Mouse (Mus musculus) embryonic facial prominence, embryonic 13.5 days (tissue): ENCODE results near the gene Dusp1. TPM values are rescaled to one million over a fixed set of nuclear protein-coding genes. Genes with fewer than 3 reads are reported as not detected.

Experiments used
- ATAC-seq: fragments of 200-750 bp; cut with Nextera tagmentation; 2 replicates; pipeline ENCODE4 v1.8.0; 2017; ENCODE audit warnings: low read depth; ENCODE audit not compliant: insufficient number of reproducible peaks, insufficient read depth, low FRiP score, low TSS enrichment
- H3K27ac ChIP-seq: fragments of 300-500 bp; sonication (generic); 2 replicates; pipeline ENCODE4 v1.5.1; 2015; ENCODE audit warnings: moderate library complexity, mild to moderate bottlenecking, inconsistent platforms
- H3K27me3 ChIP-seq: fragments of 300-500 bp; sonication (generic); 2 replicates; pipeline ENCODE4 v1.6.1; 2015; ENCODE audit warnings: mild to moderate bottlenecking, inconsistent platforms
- H3K36me3 ChIP-seq: fragments of 300-500 bp; sonication (generic); 2 replicates; pipeline ENCODE4 v1.6.1; 2015; ENCODE audit warnings: mild to moderate bottlenecking, inconsistent platforms
- H3K4me1 ChIP-seq: fragments of 300-500 bp; sonication (generic); 2 replicates; pipeline ENCODE4 v1.6.1; 2015; ENCODE audit warnings: inconsistent platforms
- H3K4me2 ChIP-seq: fragments of 300-500 bp; sonication (generic); 2 replicates; pipeline ENCODE4 v1.6.1; 2015; ENCODE audit warnings: moderate library complexity, mild to moderate bottlenecking, inconsistent platforms
- H3K4me3 ChIP-seq: fragments of 300-500 bp; sonication (generic); 2 replicates; pipeline ENCODE4 v1.5.1; 2015; ENCODE audit warnings: mild to moderate bottlenecking, inconsistent platforms
- H3K9ac ChIP-seq: fragments of 300-500 bp; sonication (generic); 2 replicates; pipeline ENCODE4 v1.6.1; 2015; ENCODE audit warnings: mild to moderate bottlenecking, inconsistent platforms
- H3K9me3 ChIP-seq: fragments of 300-500 bp; sonication (generic); 2 replicates; pipeline ENCODE4 v1.6.1; 2016; ENCODE audit warnings: inconsistent platforms
- WGBS: fragments of 180-500 bp; shearing (Covaris S2); methylation state at CpG from one replicate; pipeline ENCODE4 v1.1.7; 2015; ENCODE audit warnings: mixed read lengths; 5-methylcytosine and 5-hydroxymethylcytosine counted together
- polyA plus RNA-seq: library from polyadenylated mRNA; unstranded; fragments of >200 nt; fragmentation: Nextera tagmentation; extraction: Ambion mirVana; gene quantifications from 2 replicates; pipeline ENCODE4 v1.2.1, GENCODE M21; 2015

The Dusp1 gene
- polyA plus RNA-seq, 1 experiment from 2014 or later = 13.2 TPM

GRCm38 (mm10) chr17:26583606-26584005 is 21.7 kb upstream of the Dusp1 start:
- Histone ChIP-seq H3K9ac (no peak overlapping the region), H3K27ac (peak overlapping the region; percentile 57; the same call in 1 of the 2 replicates), H3K36me3 (peaks cover 51% of the 10 kb centered on the region), H3K4me1 (peaks cover 22% of the 10 kb centered on the region), H3K4me2 (no peak overlapping the region), H3K9me3 (no peaks in the 10 kb centered on the region), H3K27me3 (no peaks in the 10 kb centered on the region), H3K4me3 (no peak overlapping the region)
- no peak for ATAC-seq
- WGBS = 90% methylated on average over 6 of the region's 6 CpGs

DNA sequence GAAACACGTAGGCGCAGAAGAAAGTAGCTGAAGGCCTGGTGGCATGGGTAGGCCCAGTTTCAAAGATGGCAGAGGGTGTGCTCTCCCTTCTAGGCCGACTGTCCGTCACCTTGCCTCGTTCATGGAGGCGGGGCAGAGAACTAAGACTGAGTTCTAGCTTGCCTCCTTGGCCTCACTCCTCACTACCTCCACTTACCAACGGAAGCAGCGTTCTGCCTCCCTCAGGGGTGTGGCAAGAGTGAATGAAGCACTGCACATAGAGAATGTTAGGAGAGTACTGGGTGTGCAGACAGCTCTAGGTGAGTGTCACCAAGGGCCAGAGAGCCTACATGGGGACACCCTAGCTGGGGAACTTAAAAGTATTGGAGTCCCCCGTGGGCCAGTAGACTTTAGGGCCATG is 21.1 kb upstream of the Dusp1 start:
- no peaks in the 10 kb centered on the region for H3K27me3 ChIP-seq
- WGBS = 94% methylated on average over 9 of the region's 9 CpGs
- ATAC-seq = no peak
- no peak overlapping the region for H3K9ac ChIP-seq
- H3K4me1 ChIP-seq = peaks cover 28% of the 10 kb centered on the region
- no peak overlapping the region for H3K27ac ChIP-seq
- no peaks in the 10 kb centered on the region for H3K9me3 ChIP-seq
- no peak overlapping the region for H3K4me2 ChIP-seq
- H3K4me3 ChIP-seq = no peak overlapping the region
- H3K36me3 ChIP-seq = peaks cover 54% of the 10 kb centered on the region

GRCm38 (mm10) chr17:26582297-26582696 is 20.4 kb upstream of the Dusp1 start:
- peaks cover 54% of the 10 kb centered on the region for H3K36me3 ChIP-seq
- WGBS = 94% methylated on average over 5 of the region's 5 CpGs
- ATAC-seq = no peak

DNA sequence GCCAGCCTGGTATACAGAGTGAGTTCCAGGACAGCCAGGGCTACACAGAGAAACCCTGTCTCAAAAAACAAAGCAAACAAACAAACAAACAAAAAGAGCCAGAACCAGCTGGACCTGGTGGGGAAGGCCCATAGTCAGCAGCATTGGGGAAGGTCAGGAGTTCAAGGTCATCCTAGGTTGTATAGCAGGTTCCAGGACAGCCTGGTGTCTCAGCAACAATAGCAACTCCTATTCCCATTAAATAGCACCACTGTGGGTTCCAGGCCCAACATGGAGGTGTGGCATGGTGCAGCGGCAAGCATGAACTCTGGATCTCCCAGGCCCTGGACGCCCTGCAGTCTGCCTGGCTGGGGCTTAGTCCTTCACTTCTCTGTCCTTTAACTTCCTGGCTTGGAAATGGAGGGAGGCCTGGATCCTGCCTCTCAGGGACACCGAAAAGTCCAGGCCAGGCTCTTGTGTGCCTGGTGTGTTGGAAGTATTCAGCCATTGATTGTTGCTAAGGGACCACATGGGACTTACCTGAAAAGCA is 19.0 kb upstream of the Dusp1 start:
- 98% methylated on average over 3 of the region's 3 CpGs for WGBS
- Histone ChIP-seq H3K36me3 (peaks cover 65% of the 10 kb centered on the region), H3K4me2 (no peak overlapping the region)

More at GRCm38 (mm10) chr17:26582297-26582696, 20.4 kb upstream of the Dusp1 start:
- no peaks in the 10 kb centered on the region for H3K27me3 ChIP-seq
- no peak overlapping the region for H3K4me2 ChIP-seq
- no peak overlapping the region for H3K27ac ChIP-seq
- H3K4me3 ChIP-seq = no peak overlapping the region
- H3K9ac ChIP-seq = peak overlapping the region; percentile 37; the same call in 1 of the 2 replicates
- peaks cover 28% of the 10 kb centered on the region for H3K4me1 ChIP-seq
- no peaks in the 10 kb centered on the region for H3K9me3 ChIP-seq

GRCm38 (mm10) chr17:26579396-26579795 is 17.5 kb upstream of the Dusp1 start:
- Histone ChIP-seq H3K9ac (no peak overlapping the region), H3K36me3 (peaks cover 69% of the 10 kb centered on the region), H3K9me3 (no peaks in the 10 kb centered on the region), H3K27me3 (no peaks in the 10 kb centered on the region), H3K4me3 (no peak overlapping the region), H3K4me1 (peaks cover 22% of the 10 kb centered on the region), H3K4me2 (no peak overlapping the region), H3K27ac (no peak overlapping the region)
- ATAC-seq = no peak
- 85% methylated on average over 6 of the region's 6 CpGs for WGBS

More for the DNA sequence above, 19.0 kb upstream of the Dusp1 start:
- ATAC-seq = no peak
- no peak overlapping the region for H3K27ac ChIP-seq
- no peak overlapping the region for H3K4me3 ChIP-seq
- no peaks in the 10 kb centered on the region for H3K9me3 ChIP-seq
- H3K27me3 ChIP-seq = no peaks in the 10 kb centered on the region
- no peak overlapping the region for H3K9ac ChIP-seq
- H3K4me1 ChIP-seq = peaks cover 31% of the 10 kb centered on the region

- no peak for ATAC-seq
- H3K4me1 ChIP-seq = peaks cover 18% of the 10 kb centered on the region
- H3K27ac ChIP-seq = no peak overlapping the region
- no peak overlapping the region for H3K4me2 ChIP-seq
- H3K9ac ChIP-seq = no peak overlapping the region
- peaks cover 70% of the 10 kb centered on the region for H3K36me3 ChIP-seq
- H3K4me3 ChIP-seq = no peak overlapping the region
- H3K27me3 ChIP-seq = no peaks in the 10 kb centered on the region
- H3K9me3 ChIP-seq = no peaks in the 10 kb centered on the region
- WGBS = 85% methylated on average over 11 of the region's 11 CpGs
These were observed 16.8 kb upstream of the Dusp1 start for GRCm38 (mm10) chr17:26578771-26579170.

- no peaks in the 10 kb centered on the region for H3K9me3 ChIP-seq
- H3K4me3 ChIP-seq = no peak overlapping the region
- H3K36me3 ChIP-seq = peaks cover 69% of the 10 kb centered on the region
- peak overlapping the region; percentile 12; the same call in 1 of the 2 replicates for H3K9ac ChIP-seq
- WGBS = 84% methylated on average over 7 of the region's 7 CpGs
- H3K27me3 ChIP-seq = no peaks in the 10 kb centered on the region
- H3K4me1 ChIP-seq = peaks cover 12% of the 10 kb centered on the region
- H3K4me2 ChIP-seq = no peak overlapping the region
- ATAC-seq = no peak
- no peak overlapping the region for H3K27ac ChIP-seq
These were observed 16.2 kb upstream of the Dusp1 start for GRCm38 (mm10) chr17:26578162-26578561.

DNA sequence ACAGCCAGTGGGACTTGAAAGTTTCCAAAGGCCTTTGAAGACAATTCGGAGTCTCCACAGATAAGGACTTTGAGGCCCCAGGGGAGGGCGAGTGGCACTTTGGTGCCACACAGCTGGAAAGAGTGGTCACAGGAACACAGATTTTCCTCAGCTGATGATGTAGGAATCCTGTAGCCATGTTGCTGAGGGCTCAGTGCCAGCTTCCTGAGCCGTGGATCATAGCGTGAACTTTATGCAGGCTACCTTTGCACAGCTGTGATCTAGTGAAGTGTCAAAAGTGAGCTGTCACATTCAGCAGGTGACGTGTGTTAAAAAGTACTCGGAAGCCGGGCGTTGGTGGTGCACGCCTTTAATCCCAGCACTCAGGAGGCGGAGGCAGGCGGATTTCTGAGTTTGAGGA is 15.4 kb upstream of the Dusp1 start:
- WGBS = 84% methylated on average over 11 of the region's 11 CpGs
- ATAC-seq = no peak
- H3K36me3 ChIP-seq = peaks cover 63% of the 10 kb centered on the region

DNA sequence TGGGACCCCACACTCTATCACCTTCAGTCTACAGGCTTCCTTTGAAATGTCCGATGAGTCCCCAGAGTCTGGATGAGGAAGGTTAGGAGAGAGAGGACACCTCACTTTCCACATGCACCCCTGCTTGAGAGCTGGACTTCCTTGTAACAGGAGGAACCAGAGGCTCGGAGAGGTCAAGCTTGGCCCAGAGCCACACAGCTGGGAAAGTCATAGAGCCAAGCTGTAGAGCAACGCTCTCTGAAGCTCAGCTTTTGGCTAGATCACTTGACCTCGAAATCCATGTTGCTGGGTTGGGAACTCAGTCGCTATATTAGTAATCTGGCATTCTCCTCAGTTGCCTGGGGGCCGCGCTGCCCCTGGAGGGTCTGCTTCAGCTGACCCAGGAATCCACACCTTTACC is 14.9 kb upstream of the Dusp1 start:
- ATAC-seq = no peak
- no peak overlapping the region for H3K4me3 ChIP-seq
- H3K36me3 ChIP-seq = peaks cover 63% of the 10 kb centered on the region
- H3K4me1 ChIP-seq = peaks cover 12% of the 10 kb centered on the region
- no peaks in the 10 kb centered on the region for H3K27me3 ChIP-seq
- no peak overlapping the region for H3K27ac ChIP-seq
- no peak overlapping the region for H3K4me2 ChIP-seq
- WGBS = 87% methylated on average over 7 of the region's 7 CpGs
- H3K9me3 ChIP-seq = no peaks in the 10 kb centered on the region
- H3K9ac ChIP-seq = no peak overlapping the region

More for the DNA sequence above, 15.4 kb upstream of the Dusp1 start:
- Histone ChIP-seq H3K9me3 (no peaks in the 10 kb centered on the region), H3K27ac (no peak overlapping the region), H3K4me2 (no peak overlapping the region), H3K4me1 (peaks cover 12% of the 10 kb centered on the region), H3K4me3 (no peak overlapping the region), H3K27me3 (no peaks in the 10 kb centered on the region), H3K9ac (no peak overlapping the region)

DNA sequence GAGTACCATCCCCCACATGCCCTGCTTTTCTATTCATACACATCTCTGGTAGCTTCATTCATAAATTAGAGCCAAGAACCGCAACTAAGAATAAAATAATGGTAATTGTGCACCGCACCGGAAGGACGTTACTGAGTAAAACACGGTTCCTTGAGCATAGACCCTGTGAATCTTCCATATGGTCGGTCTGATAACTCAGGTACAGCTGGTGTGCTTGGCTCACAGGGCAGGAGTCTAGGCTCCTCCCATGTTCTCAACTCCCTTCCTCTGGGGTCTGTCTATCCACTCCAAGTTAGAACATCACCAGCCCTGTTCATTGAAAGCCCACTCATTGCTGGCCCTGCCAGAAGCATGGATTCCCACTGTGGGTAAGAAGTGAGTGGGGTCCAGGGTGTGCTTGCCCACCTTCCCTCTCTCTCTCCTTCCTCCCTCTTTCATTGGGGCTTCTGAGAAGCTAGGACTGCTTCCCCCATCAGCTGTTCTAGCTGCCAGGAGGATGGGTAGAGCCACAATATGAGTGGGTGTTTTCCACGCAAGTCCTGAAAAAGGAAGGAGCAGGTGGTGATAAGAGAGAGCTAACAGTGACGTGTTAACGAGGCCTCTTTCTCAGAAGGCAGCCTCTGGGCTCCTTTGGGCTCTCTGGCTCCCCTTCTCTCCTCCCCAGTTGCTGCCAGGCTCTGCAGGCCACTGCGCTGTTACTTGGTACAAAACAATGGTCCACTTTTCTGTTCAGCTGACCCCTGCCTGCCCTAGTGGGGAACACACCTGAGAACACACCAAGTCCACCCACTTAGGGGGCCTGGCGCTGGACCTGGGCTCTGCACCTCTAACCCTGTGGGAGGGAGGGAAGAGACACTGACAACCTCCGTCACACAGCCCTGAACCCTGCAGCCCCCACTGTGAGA is 14.1 kb upstream of the Dusp1 start:
- no peaks in the 10 kb centered on the region for H3K9me3 ChIP-seq
- WGBS = 91% methylated on average over 12 of the region's 12 CpGs
- peaks cover 63% of the 10 kb centered on the region for H3K36me3 ChIP-seq

DNA sequence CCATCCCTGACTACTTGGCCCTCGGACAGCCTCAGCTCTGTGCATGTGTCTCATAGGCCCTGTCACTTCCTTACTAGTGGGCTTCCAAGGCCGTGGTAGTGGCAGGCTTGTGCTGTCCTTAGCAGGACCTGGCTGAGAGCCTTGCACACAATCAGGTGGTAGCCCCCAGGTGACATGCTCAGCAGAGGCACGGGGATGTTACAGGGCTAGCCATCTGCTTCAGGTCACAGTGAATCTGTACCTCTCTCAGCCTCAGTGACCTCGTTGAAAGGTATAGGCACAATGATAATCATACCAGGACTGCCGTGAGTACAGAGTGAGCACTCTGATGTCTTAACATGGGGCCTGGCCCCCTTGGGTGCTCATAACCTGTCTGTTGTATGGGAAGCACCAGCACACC is 12.8 kb upstream of the Dusp1 start:
- Histone ChIP-seq H3K4me1 (peaks cover 12% of the 10 kb centered on the region), H3K36me3 (peaks cover 70% of the 10 kb centered on the region), H3K4me2 (no peak overlapping the region), H3K4me3 (no peak overlapping the region), H3K27ac (no peak overlapping the region), H3K27me3 (no peaks in the 10 kb centered on the region), H3K9ac (no peak overlapping the region), H3K9me3 (no peaks in the 10 kb centered on the region)
- ATAC-seq = no peak
- 92% methylated on average over 5 of the region's 5 CpGs for WGBS

More for the DNA sequence above, 14.1 kb upstream of the Dusp1 start:
- Histone ChIP-seq H3K4me2 (no peak overlapping the region), H3K4me3 (no peak overlapping the region), H3K27me3 (no peaks in the 10 kb centered on the region), H3K27ac (no peak overlapping the region), H3K4me1 (peaks cover 12% of the 10 kb centered on the region), H3K9ac (no peak overlapping the region)
- no peak for ATAC-seq

- Histone ChIP-seq H3K4me1 (peaks cover 12% of the 10 kb centered on the region), H3K27me3 (no peaks in the 10 kb centered on the region), H3K9ac (no peak overlapping the region), H3K4me2 (no peak overlapping the region), H3K27ac (no peak overlapping the region), H3K4me3 (no peak overlapping the region), H3K36me3 (peaks cover 75% of the 10 kb centered on the region), H3K9me3 (no peaks in the 10 kb centered on the region)
- ATAC-seq = no peak
- 88% methylated on average over 11 of the region's 11 CpGs for WGBS
These were observed 12.2 kb upstream of the Dusp1 start for GRCm38 (mm10) chr17:26574118-26574517.
